Mouse (Mus musculus): Measurements from ENCODE around the gene Lgals9.

The Lgals9 gene

DNA sequence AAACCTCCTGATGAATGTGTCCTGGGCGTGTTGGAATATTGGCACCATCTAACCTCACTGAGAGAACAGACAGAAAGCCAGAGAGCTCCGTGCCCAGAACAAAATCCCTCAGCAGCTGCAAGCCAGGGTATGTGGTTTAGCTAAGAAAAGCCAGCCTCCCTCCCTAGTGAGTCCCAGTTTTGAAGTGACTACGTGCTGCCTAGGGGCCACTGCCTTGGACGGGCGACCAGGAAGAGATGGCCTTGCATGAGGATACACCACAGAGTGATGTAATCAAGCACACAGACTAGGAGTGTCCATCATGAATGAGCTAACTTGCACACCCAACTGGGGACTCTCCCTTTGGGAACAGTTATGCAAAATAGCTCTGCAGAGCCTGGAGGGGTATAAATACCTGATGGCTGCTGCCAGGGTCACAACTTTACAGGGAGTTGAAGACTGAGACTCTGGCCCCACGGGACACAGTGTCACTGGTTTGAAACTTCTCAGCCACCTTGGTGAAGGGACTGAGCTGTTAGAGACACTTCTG lies 64.3 kb downstream of the Lgals9 start, which contains the start of gene Nos2:
Gene Nos2, plus strand, starts transcription at position 377 of the 529 bp plus-strand sequence.
- no peak for DNase-seq (ENCODE audit: low spot score)

- DNase-seq (ENCODE audit: low spot score) = no peak
Observed at GRCm38 (mm10) chr11:78919745-78920144, 65.0 kb downstream of the Lgals9 start.

DNA sequence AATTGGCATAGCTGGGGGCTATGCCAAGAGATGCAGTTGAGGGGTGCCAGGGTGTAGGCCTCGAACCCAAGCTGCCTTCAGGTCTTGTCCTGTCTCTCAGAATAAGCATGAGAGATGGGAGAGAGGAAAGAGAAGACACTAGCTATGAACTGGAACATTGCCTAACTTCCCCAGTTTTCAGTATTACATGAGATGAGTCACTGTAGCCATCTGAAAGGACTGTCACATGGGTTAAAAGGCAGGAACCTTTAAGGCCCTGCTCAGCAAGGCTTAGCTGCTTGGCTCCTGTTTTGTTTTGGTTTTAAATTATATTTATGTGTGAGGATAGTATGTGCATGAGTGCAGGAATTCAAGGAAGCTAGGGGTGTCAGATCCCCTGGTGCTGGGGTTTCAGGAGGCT lies 68.3 kb downstream of the Lgals9 start:
- no peak for DNase-seq (ENCODE audit: low spot score)

DNA sequence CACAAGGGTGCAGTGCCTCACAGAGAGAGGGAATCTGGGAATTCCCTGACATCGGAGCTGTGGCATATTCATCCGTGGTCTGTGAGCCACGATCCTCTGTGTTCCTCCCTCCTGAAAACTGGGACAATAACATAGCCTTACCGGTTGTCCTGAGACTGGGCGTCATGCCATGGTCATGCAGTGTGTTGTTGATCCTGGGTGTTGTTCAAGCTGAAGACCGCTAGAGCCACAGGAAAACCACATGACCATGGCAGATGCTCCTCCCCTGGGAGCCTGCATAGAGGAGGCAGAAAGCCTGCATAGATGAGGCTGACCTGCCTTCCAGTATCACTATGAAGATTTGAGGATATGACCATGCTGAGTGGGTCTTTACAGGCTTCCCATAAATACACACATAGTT lies 69.3 kb downstream of the Lgals9 start:
- DNase-seq (ENCODE audit: low spot score) = no peak

Measured in testis, postnatal 14 days (tissue).